Mouse (Mus musculus) liver, embryonic 14.5 days (tissue): ENCODE measurements around the gene Susd5.

Source experiments
- CTCF ChIP-seq: IDR thresholded peaks from 2 replicates; pipeline ENCODE4 v1.5.1; 2016; ENCODE audit warnings: antibody characterized with exemption, low read depth, control low read depth
- EP300 ChIP-seq: IDR thresholded peaks from 2 replicates; pipeline ENCODE4 v1.6.1; 2016; ENCODE audit warnings: antibody characterized with exemption, low read depth

DNA sequence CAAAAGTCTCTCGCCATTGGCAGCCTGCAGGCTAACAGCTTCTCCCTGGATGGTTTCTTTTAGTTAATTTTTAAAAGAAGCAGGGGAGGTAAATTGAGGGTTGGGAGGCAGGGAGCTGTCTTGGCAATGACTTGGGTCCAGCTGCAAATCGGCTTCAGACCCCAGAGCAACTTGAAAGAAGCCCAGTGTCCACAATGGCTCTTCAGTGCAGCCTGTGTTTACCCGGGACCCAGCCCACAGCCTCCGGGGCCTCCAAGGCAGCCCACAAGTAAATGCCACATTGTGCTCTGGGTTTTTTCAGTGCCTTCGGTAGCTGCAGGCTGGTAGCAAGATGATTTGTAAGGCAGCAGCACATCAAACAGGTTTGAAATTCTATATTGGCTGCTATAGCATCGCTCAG, 14.4 kb upstream of the Susd5 start:
- no peak for TF ChIP-seq CTCF
- TF ChIP-seq EP300 = no peak
